Mouse (Mus musculus): ENCODE results near the gene Klhl11.

DNA sequence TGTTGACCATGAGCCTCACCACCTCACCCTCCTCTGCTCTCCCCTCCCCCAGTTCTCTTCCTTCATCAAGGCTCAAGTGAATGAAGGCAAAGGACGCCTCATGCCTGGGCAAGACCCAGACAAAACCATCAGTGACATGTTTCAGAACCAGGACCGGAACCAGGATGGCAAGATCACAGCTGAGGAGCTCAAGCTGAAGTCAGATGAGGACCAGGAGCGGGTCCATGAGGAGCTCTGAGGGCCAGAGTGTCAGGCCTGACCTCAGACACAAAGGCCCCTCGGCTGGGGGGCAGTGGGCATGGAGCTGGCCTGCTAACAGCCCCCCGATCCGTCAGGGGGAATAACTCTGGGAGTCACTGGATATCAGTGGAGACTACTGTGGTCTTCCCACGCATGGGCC, 48.7 kb downstream of the Klhl11 start:
- TF ChIP-seq CTCF (IDR thresholded peaks at IDR 0.05; ENCODE audit: borderline replicate concordance, control insufficient read depth, extremely low read depth, insufficient read depth, low read length, poor library complexity) (no peak), POLR2A (IDR thresholded peaks at IDR 0.05; ENCODE audit: control insufficient read depth, extremely low read depth, insufficient read depth, low read length, poor library complexity) (no peak)
